Mouse (Mus musculus) adrenal gland, postnatal 25 days (tissue): ENCODE measurements at regions not wholly inside any gene's neighbourhood (a gene's known extent, or its start where the extent isn't known, plus 50 kb on each side); places are given as distances from the start of the nearest gene placed in this dataset.
"Not testable (repeated sequence)": the region's sequence is repeated elsewhere in the genome, so short reads cannot be mapped to it uniquely, and the experiment has no call there.

Source experiments
- DNase-seq: peaks from one replicate; pipeline ENCODE4 v3.0.0; 2021; ENCODE audit warnings: mixed read lengths

DNA sequence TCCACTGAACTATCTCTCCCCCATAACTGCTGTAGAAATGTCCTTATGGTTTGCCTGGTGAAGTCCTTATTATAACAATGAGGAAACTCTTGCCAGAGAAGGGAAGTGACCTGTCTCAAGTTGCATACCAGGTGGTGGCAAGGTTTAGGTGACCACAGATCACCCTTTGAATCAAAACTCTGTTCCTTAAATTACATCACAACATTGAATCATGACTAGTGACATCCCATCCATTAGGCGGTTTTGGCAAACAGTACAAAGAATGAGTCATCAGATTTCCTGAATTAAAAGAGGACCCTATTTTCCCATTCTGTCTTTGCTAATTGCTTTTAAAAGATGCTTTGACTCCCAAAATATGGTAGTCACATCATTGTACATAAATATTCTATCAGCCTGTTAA is 168.5 kb upstream of the Pgr start:
- no peak for DNase-seq

DNA sequence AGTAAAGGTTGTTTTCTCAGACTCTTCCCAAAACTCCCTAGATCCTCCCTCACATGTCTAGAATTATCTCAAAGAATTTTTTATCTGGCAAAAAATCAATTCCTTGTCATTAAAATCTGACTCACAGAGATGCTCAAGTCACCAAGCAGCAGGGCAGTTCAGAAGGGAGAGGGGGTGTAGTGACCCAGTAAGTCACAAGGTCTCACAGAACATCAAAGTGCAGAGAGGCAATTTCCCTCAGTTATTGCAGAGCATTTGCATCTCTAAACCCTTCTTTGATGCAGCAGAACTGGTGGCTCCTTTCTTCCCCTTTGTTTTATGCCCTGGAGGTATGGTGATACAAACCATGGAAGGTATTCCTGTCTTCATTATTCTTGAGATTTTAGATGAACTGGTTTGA is 166.1 kb upstream of the Pgr start:
- DNase-seq, result no peak

DNA sequence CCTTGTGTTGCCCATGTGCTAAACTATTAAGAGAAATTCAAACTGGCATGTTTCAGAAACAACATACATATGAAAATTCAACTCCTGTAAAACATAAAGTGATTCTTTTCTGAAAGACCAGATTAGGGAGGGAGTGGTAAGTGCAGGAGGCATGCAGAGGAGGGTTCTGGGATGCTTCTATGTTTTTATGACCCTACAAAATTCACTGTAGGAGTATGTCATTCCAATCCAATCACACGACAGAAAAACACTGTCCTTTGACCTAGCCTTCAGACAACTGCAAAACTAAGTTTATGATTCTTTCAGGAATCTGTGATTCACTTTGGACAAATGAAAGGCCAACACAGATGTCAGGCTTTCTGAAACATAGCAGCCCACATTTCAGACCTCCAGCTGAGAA is 159.4 kb upstream of the Pgr start:
- no peak for DNase-seq

DNA sequence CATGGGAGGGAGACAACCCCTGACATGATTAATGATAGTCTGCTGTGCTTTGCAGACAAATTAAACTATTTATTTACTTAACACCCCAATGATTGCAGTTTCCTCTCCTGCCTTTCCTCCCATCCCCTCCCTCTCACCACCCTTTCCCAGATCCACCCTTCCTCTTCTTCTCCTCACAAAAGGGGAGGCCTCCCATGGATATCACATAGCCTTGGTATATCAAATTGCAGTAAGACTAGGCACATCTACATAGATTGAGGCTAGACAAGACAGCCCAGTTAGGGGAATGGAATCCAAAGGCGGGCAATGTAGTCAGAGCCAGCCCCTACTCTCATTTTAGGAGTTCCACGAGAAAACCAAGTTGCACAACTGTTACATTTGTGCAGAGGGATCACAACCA is 149.8 kb upstream of the Pgr start:
- DNase-seq, result no peak

DNA sequence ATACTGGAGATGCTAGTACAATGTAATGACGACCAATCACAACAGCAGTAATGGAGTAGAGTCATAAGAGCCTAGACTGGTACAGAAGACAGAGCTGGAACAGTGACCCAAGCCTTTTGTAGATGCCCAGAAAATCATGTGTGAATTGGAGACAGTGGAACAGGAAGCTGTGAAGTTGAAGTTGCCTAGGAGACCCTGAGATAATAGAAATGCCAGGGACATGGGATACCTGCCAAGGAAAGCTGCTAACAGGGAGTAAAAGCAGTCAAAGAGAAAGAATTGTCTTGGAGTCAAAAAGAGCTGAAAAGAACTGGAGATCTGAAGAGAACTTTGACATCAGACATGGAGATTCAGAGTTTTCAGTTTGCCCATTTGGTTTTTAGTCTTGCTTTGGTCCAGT is 138.8 kb upstream of the Pgr start:
- DNase-seq, result peak; percentile 2

DNA sequence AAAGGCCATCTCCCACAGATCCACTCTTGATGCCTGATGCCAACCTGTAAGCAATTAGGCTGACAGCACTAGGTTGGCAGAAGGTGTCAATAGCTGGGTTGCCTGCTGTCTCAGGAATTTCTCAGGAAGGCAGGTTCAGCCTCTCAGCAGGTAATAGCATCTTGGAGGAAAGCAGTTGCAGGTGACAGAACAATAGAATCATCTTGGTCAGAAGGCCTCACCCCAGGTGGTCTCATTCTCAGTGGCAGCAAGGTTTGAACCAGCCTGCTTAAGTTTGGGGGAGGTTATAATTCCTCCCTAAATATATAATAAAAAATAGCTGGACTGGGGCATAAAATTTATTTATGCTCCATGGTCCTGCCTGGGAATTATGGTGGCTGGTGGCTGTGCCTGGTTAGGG is 130.2 kb upstream of the Pgr start:
- not testable (repeated sequence) for DNase-seq

DNA sequence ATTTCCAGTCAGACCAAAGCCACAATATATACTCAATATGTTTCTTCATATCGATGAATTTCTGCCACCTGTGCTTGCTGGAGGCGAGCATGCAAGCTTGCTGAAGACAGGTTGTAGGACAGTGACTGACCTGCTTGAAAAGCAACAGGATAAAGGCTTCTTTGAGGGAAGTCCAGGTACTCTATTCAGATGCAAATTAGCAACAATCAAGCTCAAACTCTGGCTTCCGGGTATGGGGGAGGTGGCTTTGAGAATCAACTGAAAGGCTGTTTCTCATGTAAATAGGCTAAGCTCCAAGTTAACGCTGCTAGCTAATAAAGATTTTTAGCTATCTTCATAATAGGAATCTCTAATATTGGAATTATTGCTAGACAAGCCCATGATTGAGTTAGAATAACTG is 129.6 kb upstream of the Pgr start:
- no peak for DNase-seq

DNA sequence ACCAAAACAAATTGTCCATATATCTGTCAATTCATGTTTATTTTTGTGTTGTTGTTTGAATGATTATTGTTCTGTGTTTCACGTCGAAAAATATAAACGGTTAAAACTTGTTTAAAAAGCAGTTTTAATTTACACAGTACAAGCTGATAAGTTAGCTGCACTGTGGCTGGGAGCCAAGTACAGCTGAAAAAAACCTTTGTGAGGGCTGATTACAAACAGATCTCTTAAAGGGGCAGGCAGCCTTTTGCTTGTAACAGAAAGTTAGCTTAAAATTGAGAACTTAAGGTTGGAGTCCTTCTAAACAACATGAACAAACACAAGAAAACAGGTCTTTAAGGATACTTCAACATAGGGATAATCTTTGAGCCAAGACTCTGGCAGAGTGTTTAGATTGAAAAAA is 118.3 kb upstream of the Pgr start:
- not testable (repeated sequence) for DNase-seq

DNA sequence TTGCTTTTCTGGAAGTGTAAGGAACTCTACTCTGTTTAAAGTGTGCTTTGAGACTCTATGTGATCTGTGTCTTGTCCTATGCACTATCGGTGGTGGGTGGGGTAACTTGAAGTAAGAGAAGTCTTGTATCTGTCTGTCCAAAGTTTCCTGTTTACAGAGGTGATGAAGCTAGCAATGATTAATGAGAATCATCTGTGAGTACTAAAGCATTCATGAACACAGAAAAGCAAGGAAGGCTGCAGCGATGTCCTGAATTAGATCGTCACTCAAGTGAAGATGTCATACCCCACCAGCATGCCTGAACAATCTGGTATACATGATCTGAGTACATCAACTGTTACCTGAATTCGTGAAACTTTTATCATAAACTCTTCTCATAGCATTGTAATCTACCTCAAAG is 85.4 kb upstream of the Pgr start:
- DNase-seq, result no peak

DNA sequence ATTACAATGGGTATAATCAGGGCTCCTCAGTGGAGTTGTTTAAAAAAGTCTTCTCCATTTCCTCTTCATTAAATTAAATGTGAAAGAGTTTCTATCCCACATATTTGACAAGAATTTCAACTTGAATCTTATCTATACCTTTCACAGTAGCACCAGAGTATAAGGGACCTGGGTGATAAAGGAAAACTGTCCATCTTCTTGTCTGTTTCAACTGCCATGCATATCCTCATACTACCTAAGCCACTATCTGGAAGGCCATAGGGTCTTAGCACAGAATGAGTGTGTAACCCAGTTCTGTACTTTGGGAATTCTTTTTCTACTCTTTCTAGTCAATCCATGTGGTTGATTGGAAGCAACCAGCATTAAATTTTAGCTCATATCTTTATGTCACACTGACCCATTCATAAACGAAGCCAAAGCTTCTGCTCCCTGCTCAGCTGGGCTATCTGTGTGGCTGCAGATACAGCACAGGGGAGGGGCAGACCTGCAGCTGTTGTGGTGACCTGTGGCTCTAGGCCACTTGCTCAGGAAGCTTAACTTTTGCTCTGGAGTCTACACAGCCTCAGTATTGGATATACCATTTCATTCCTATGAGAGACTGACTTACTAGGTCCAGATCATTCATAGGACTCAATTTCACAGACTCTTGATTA is 75.8 kb upstream of the Pgr start:
- no peak for DNase-seq

DNA sequence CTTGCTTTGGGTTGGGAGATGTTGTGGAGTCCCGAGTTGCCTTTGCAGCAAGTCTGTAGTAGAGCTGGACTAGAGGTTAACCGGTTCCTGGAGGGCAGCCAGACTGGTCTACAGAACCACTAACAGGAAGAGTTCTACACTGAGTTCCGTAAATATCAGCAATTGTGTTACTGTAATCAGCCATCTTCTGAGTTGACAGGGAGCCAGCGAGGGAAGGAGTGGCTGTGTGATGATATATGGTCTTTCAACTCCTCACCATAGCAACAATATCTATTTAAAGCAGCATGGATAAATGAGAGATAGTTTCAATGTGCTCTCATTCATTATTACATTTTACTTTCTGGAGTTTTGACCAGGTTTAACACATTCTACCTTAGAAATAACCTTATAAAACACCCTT is 67.5 kb upstream of the Pgr start:
- no peak for DNase-seq

DNA sequence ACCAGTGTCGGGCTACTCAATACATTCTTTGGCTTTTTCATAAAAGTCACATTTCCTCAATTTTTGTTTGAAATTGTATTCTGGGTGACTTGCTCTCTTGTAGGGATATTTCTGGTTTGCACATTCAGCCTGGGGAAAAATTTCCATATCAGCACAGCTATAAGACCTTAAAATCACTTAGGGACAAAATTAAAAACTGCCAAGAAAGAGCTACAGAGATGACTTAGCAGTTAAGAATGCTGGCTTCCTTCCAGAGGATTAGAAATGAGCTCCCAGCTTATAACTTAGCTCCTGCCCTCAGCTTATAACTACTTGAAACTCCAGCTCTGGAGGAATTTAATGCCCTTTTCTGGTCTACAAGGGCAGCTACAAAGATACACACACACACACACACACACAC is 62.6 kb upstream of the Pgr start:
- no peak for DNase-seq

DNA sequence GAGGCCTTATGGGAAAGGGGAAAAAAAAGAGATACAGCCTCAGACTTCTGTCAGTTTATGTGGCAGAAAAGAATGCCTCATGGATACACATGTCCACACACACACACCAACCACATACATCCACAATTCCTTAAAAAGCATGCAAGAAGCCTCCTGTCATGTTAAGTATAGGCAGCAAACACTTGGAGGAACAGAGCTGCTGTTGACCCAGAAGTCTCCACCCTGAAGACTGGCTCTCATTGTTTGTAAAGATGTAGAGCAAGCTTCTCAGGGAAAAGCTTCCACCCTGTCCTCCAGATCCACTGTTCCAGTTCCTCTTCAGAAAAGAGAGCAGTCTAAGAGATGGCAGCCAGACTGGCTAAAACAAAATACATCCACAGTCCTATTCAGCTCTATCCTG is 61.3 kb upstream of the Pgr start:
- no peak for DNase-seq

DNA sequence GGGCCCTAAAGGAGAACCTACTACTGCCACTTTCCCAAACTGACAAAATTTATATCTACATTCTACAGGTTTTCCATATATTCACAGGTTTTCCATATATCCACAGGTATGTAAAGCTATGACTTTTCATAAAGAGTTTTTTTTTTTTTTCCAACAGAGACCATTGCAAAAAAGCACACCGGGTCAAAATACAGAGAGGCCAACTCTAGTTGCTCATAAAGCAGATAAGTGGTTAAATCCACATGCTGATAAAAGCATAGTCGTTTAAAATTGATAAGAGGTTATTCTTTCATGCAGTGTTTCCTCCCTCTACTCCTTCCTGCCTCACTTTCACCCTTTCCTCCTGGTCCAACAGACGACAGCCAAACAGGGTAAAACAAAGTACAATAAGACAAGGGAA is 60.7 kb upstream of the Pgr start:
- no peak for DNase-seq
